Mouse (Mus musculus) heart, adult 2 months (tissue): ENCODE measurements at regions not wholly inside any gene's neighbourhood (a gene's known extent, or its start where the extent isn't known, plus 50 kb on each side); places are given as distances from the start of the nearest gene placed in this dataset.

Experiments used
- DNase-seq, 2 experiments: peaks; one replicate each; pipeline ENCODE4 v3.0.0; 2021
- H3K27ac ChIP-seq: fragments of 200-600 bp; 2 replicates; pipeline ENCODE4 v1.8.1; 2022
- H3K27me3 ChIP-seq: fragments of 200-500 bp; 2 replicates; pipeline ENCODE4 v1.6.1; 2012; ENCODE audit warnings: mild to moderate bottlenecking, low read length, inconsistent platforms, mixed read lengths; ENCODE audit not compliant: control insufficient read depth, insufficient read depth
- H3K36me3 ChIP-seq: fragments of 200-500 bp; 2 replicates; pipeline ENCODE4 v1.6.1; 2012; ENCODE audit warnings: low read length, inconsistent platforms; ENCODE audit not compliant: control insufficient read depth, insufficient read depth
- H3K4me1 ChIP-seq: fragments of 200-500 bp; 2 replicates; pipeline ENCODE4 v1.6.1; 2011; ENCODE audit warnings: low read length; ENCODE audit not compliant: control insufficient read depth, insufficient read depth
- H3K4me3 ChIP-seq: fragments of 200-600 bp; 2 replicates; pipeline ENCODE4 v1.8.1; 2022
- H3K79me2 ChIP-seq: fragments of 200-500 bp; replicated peaks from 2 replicates; pipeline ENCODE4 v1.6.1; 2012; ENCODE audit warnings: mild to moderate bottlenecking, inconsistent platforms, low read length, moderate library complexity, mixed read lengths; ENCODE audit not compliant: control insufficient read depth, insufficient read depth
- H3K9ac ChIP-seq: fragments of 200-500 bp; 2 replicates; pipeline ENCODE4 v1.6.1; 2012; ENCODE audit warnings: low read depth, mild to moderate bottlenecking, control low read depth, inconsistent platforms, low read length, mixed read lengths
- CTCF ChIP-seq: fragments of 200-600 bp; IDR thresholded peaks from 2 replicates; pipeline ENCODE4 v1.8.1; 2022; ENCODE audit warnings: antibody characterized with exemption, mild to moderate bottlenecking, moderate library complexity
- EP300 ChIP-seq: fragments of 200-500 bp; IDR thresholded peaks from 2 replicates; pipeline ENCODE4 v1.6.1; 2011; ENCODE audit warnings: low read depth, low read length, control low read depth; ENCODE audit not compliant: insufficient read depth
- POLR2A ChIP-seq: fragments of 200-500 bp; IDR thresholded peaks from 2 replicates; pipeline ENCODE4 v1.6.1; 2011; ENCODE audit warnings: mild to moderate bottlenecking, low read depth, low read length, control low read depth; ENCODE audit not compliant: insufficient read depth
- WGBS: fragments of 180-500 bp; shearing (Covaris S2); methylation state at CpG from one replicate; pipeline ENCODE4 v1.1.7; 2018; 5-methylcytosine and 5-hydroxymethylcytosine counted together
- intact Hi-C: fragments of 180-260 bp; cut with DNase I; formaldehyde crosslinking; loops from one replicate; pipeline ENCODE4 v1.15.1; 2025

DNA sequence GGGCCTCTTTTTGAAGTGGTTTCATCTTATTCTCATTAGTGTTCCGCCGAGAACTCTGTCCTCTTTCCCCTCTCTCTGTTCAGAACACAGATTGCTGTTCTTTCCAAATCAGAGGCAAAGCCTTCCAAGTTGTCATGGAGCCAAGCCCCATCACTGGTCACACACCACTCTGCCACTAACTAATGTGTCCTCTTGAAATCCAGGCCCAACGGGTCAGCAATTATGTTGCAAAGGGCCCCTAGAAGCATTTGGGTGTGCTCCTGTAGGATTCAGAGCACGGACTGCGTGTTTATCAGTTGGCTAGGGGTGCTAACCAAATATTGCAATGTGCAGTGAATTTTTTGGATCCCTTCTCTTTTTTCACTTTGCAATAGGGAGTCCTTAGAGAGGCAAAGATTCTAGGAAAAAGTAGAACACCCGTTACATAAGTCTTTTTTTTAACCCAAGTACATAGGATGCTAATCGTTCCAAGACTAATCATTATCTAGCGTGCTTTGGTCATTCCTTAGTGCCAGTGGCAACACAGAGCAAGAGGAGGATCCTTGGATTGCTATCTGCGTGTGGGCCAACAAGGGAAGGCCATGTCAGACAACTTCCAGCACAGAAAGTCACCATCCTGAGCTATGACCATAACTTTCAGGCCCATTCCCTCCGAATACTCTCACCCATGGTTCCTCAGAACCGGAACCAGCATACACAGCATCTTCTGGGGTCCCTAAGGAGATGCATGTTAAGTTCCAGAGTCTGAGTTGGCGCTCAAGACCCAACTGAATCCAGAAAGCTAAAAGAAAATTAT lies 99.8 kb upstream of the Cd180 start:
- no peak overlapping the region for H3K9ac ChIP-seq
- H3K27me3 ChIP-seq: no peaks in the 10 kb centered on the region
- H3K4me1 ChIP-seq: peaks cover 13% of the 10 kb centered on the region
- no peaks in the 10 kb centered on the region for H3K79me2 ChIP-seq
- whole genome bisulfite sequencing: 57% methylated on average over 12 of the region's 12 CpGs
- DNase-seq: peak; percentile 73 to 82
- no peak for TF ChIP-seq CTCF
- peak; percentile 25; the same call in 1 of the 2 replicates for TF ChIP-seq EP300
- no peak for TF ChIP-seq POLR2A
- intact Hi-C loops: loop anchor here (1.0 to 10.0 kb wide), 2 partner anchors 32 to 279 kb away; no protein-coding TSS in a partner anchor
- no peak overlapping the region for H3K4me3 ChIP-seq
- peaks cover 11% of the 10 kb centered on the region; the same call in 1 of the 2 replicates for H3K36me3 ChIP-seq
- peak overlapping the region; percentile 40 for H3K27ac ChIP-seq

DNA sequence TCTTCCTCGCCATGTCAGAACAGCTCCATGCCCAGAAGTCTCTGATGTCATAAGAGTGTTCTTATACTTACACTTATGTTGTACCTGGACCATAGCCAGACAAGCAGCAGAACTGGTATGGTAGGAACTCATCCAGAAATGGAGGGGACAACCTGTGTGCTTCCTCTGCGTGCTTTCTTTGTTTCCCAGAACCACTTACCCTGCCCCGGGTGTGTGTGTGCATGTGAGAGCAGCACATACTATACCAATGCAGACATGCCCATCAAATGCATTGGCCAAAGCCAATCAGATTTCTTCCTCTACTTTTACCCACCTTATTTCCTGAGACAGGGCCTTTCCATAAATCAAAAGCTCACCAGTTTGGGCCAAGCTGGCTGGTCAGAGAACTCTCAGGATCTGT lies 99.2 kb upstream of the Cd180 start:
- TF ChIP-seq CTCF (no peak), POLR2A (no peak), EP300 (no peak)
- Histone ChIP-seq H3K4me3 (no peak overlapping the region), H3K4me1 (peaks cover 13% of the 10 kb centered on the region), H3K27me3 (no peaks in the 10 kb centered on the region), H3K36me3 (peaks cover 11% of the 10 kb centered on the region; the same call in 1 of the 2 replicates), H3K9ac (no peak overlapping the region), H3K79me2 (no peaks in the 10 kb centered on the region), H3K27ac (peak overlapping the region; percentile 40)
- intact Hi-C loops: loop anchor here (1.0 to 10.0 kb wide), 2 partner anchors 31 to 279 kb away; no protein-coding TSS in a partner anchor
- no peak for DNase-seq
- 90% methylated on average over 3 of the region's 3 CpGs for WGBS

DNA sequence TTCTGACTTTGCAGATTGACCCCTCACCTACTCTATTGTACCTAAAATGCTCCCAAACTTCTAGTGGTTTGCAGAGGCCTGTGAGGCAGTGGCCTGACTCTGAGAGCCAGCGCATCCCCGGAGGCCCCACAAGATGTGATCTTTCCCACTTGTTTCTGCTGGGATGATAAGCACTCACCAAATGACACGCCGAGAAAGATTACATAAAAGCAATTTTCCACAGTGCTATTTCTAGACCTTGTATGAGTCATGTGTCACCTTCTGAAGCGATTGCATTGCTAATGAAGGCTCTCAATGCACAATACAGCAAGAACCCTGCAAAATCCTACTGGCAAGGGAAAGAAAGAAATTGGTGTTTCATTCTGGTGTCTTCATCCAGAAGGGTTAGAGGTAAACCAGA lies 97.8 kb upstream of the Cd180 start:
- no peak overlapping the region for H3K4me3 ChIP-seq
- H3K36me3 ChIP-seq: peaks cover 11% of the 10 kb centered on the region; the same call in 1 of the 2 replicates
- TF ChIP-seq POLR2A: no peak
- TF ChIP-seq EP300: 0 out of 2 replicates have a peak, but pooled peaks have one; percentile 30
- no peaks in the 10 kb centered on the region for H3K27me3 ChIP-seq
- peaks cover 14% of the 10 kb centered on the region for H3K4me1 ChIP-seq
- intact Hi-C loops: loop anchor here (10.0 kb wide), 1 partner anchor 281 kb away; no protein-coding TSS in a partner anchor
- H3K9ac ChIP-seq: no peak overlapping the region
- 31% methylated on average over 5 of the region's 5 CpGs for WGBS
- H3K79me2 ChIP-seq: no peaks in the 10 kb centered on the region
- DNase-seq: peak in 1 of 2 experiments; percentile 27
- H3K27ac ChIP-seq: peak overlapping the region; percentile 76

DNA sequence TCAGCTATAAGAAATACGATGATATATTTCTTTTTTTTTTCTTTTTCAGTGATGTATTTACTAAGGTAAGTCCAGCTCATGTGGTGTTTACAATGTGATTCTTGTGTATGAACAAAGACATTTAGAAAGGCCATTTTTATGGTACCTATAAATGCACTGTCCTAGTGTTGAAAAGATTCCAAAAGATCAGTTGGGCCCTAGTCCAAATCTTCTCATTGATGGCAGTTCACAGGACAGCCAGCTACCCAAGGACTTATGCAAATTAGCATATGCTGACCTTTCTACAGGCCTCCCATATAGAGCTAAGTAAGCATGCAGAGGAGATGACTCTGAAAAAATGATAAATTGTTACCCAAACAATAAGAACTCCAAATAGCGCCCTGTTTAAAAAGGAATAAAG lies 97.3 kb upstream of the Cd180 start:
- intact Hi-C loops: loop anchor here (10.0 kb wide), 1 partner anchor 281 kb away; no protein-coding TSS in a partner anchor

DNA sequence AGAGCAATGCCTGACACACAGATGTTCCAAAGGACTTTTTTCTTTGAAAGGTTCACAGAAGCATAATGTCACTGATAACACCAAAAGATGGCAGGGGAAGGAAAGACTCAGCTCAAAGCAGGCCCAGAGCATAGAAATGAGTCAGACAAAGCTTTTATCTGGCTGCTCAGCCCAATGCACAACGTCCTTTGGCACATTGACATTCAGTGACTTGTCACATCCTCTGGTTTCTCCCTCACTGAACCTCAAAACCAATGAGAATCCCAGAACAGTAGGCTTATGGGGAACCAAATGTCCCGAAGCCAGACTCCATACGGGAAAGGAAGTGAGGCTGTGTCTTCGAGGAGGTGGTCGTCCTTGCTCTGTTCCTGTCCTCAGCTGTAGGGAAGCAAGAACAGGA lies 95.2 kb upstream of the Cd180 start:
- H3K4me1 ChIP-seq: peaks cover 8% of the 10 kb centered on the region

More for the DNA sequence above, 97.3 kb upstream of the Cd180 start:
- H3K4me3 ChIP-seq: no peak overlapping the region
- peaks cover 11% of the 10 kb centered on the region; the same call in 1 of the 2 replicates for H3K36me3 ChIP-seq
- H3K27ac ChIP-seq: peak overlapping the region; percentile 76
- no peak for DNase-seq
- H3K9ac ChIP-seq: no peak overlapping the region
- H3K79me2 ChIP-seq: no peaks in the 10 kb centered on the region
- no peaks in the 10 kb centered on the region for H3K27me3 ChIP-seq
- H3K4me1 ChIP-seq: peaks cover 14% of the 10 kb centered on the region
- no peak for TF ChIP-seq CTCF
- no peak for TF ChIP-seq EP300
- TF ChIP-seq POLR2A: no peak
- WGBS: 90% methylated on average over 2 of the region's 2 CpGs

DNA sequence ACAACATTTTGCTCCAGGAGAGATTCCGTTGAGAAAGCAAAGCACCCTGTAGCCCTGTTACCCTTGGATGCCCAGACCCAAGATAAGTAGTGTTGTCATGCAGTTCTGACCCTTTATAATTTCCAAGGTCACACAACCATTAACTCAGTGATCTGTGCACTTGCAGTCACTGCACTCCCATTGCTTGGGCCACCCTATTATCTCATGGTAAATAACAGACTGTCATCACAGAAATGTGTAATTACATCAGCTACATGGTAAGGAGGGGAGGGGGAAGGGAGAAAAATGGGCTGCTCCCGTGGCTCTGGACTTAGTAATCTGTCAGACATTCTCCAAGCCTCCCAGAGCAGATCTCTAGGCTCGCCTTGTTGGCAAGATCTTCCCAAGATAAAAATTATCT lies 93.8 kb upstream of the Cd180 start:
- WGBS: 42% methylated on average over 3 of the region's 3 CpGs

More for the DNA sequence above, 95.2 kb upstream of the Cd180 start:
- intact Hi-C loops: loop anchor here (10.0 kb wide), 1 partner anchor 283 kb away; no protein-coding TSS in a partner anchor
- Histone ChIP-seq H3K4me3 (no peak overlapping the region), H3K27ac (no peak overlapping the region), H3K79me2 (no peaks in the 10 kb centered on the region), H3K36me3 (peaks cover 2% of the 10 kb centered on the region; the same call in 1 of the 2 replicates), H3K9ac (no peak overlapping the region), H3K27me3 (no peaks in the 10 kb centered on the region)
- 58% methylated on average over 5 of the region's 5 CpGs for whole genome bisulfite sequencing
- TF ChIP-seq POLR2A (no peak), EP300 (no peak), CTCF (no peak)
- DNase-seq: no peak

More for the DNA sequence above, 93.8 kb upstream of the Cd180 start:
- intact Hi-C loops: loop anchor here (10.0 kb wide), 1 partner anchor 285 kb away; no protein-coding TSS in a partner anchor
- H3K27me3 ChIP-seq: no peaks in the 10 kb centered on the region
- H3K4me3 ChIP-seq: no peak overlapping the region
- TF ChIP-seq CTCF: no peak
- no peak for TF ChIP-seq EP300
- TF ChIP-seq POLR2A: no peak
- DNase-seq: no peak
- H3K9ac ChIP-seq: no peak overlapping the region
- H3K36me3 ChIP-seq: peaks cover 2% of the 10 kb centered on the region; the same call in 1 of the 2 replicates
- no peak overlapping the region for H3K27ac ChIP-seq
- H3K79me2 ChIP-seq: no peaks in the 10 kb centered on the region
- peaks cover 2% of the 10 kb centered on the region for H3K4me1 ChIP-seq
